Mouse (Mus musculus) gastrocnemius, adult 18-20 months (tissue): Measurements from ENCODE around the gene Rplp0. TPM values are rescaled to one million over a fixed set of nuclear protein-coding genes. Genes with fewer than 3 reads are reported as not detected.
A peak's percentile ranks its signal among the peaks of the same experiment; 100 is the strongest.
"Not testable (repeated sequence)": the region's sequence is repeated elsewhere in the genome, so short reads cannot be mapped to it uniquely, and the experiment has no call there.

Experiments used
- DNase-seq: peaks from one replicate; pipeline ENCODE4 v3.0.0; 2021; ENCODE audit warnings: low spot score
- total RNA-seq, 2 experiments: library from RNA; stranded (reverse); gene quantifications; 2 replicates each; pipeline ENCODE4 v1.2.3; 2021

The Rplp0 gene
- total RNA-seq, 2 experiments from 2014 or later = 617 to 621 TPM

DNA sequence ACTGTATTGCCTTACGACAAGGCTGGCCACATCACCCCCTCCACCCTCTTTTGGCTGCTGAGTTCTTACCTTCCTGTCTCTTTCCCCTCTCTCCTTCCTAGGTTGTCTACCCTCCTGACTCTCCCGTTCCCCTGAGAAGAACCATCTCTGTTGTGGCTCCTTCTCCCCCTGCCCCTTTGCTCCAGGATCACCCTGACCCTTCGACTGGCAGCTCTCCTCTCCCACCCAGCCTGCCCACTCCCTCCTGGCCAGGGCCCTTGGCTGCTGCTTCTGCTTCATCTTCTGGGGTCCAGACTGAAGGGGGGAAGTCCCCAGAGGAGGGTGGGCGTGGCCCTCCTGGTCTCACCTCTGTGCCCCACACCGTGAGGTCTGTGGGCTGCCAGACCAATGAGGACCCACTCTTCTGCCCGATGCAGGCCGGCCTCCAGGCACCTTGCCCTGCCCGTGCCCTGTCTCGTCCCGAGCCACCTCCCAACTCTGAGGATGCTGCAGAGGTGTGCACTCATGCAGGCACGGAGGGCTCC is 8.7 kb upstream of the Rplp0 start:
- DNase-seq = no peak

DNA sequence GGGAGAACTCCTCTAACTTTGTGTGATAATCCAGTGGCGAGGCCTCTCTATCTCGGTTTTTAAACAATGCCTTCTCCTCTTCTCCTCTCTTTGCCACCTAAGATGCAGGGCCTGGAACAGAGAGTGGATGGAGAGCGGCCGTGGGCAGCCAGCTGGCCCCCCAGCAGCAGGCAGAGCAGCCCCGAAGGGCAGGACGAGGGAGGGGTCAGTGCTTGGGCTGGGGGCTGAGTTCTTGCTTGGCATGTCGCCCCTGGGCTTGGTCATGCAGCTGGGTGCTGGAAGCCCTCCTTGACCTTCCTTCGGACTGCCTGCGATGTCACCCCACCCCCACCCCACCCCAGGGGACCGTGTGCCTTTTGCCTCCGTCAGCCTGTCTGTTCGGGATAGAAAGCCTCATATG is 7.9 kb upstream of the Rplp0 start:
- no peak for DNase-seq

GRCm38 (mm10) chr5:115551799-115552198 is 7.5 kb upstream of the Rplp0 start:
- no peak for DNase-seq

DNA sequence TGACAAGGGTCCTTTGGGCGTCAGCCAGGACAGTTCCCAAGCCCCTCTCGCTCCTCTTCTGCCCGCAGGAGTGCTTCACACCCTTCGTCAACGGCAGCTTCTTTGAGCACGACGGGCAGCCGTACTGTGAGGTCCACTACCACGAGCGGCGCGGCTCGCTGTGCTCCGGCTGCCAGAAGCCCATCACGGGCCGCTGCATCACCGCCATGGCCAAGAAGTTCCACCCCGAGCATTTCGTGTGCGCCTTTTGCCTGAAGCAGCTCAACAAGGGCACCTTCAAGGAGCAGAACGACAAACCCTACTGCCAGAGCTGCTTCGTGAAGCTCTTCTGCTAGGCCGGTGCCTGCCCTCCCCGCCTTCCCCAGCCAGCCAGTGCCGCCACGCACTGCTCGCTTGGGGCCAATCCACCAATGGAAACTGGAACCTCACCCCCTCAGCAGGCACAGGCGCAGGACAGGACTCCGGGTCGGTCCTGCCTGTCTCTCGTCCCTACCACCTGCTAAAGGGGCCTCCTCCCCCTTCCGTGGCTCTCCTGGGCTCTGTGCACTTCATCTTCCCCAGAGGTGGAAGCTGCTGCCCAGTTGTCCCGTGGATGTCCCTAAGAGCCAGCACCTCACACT is 5.4 kb upstream of the Rplp0 start:
- no peak for DNase-seq

DNA sequence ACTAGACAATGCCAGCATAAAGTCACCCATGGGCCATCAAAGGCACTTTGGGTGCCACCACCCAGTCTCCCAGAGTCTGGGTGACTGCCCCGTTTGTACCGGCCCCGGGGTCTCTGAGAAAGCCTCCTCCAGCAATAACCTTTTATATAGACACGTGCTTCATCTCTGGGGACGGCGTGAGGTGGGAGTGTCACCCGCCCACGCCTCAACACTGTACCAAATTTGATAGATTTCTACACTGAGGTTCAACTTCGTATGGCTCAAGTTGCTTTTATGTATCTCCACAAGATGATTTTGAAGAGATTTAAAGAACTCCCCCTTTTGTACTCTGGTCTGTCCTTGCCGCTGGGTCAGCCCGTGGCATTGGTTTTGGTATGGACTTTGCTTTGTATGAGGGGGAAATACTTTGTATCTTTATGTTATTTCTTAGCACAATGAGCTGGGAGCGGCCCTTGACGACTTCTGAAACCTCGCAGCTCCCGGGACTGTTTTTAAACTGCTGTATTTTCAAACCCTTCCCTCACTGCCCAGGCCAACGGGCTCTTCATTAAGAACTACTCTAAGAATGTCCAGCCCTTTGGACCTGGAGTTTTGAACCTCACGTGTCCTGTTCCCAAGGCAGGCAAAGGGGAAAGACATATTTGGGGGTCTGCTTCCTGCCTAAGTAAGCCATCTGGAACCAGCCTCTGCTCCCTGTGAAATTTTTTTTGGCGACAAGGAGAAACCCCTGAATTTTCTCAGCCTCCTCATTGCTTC is 4.6 kb upstream of the Rplp0 start:
- no peak for DNase-seq

DNA sequence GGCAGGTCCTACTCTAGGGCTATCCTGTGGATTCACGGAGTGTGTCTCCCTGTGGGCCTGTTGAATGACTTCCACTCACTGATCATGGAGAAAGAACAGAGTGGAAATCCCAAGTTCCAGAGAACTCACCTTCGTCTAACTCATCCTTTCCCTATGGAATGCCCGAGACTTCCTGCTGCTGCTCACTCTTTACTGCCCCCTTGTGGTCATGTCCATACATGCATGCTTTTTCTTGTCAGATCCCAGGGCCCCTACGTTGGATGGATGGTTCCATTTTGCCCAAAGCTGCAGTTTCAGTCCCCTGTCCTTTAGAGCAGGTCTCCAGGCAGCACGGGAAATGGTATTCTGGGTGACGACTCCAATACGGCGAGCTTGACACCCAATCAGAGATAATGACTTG is 3.0 kb upstream of the Rplp0 start:
- DNase-seq = peak; percentile 80

DNA sequence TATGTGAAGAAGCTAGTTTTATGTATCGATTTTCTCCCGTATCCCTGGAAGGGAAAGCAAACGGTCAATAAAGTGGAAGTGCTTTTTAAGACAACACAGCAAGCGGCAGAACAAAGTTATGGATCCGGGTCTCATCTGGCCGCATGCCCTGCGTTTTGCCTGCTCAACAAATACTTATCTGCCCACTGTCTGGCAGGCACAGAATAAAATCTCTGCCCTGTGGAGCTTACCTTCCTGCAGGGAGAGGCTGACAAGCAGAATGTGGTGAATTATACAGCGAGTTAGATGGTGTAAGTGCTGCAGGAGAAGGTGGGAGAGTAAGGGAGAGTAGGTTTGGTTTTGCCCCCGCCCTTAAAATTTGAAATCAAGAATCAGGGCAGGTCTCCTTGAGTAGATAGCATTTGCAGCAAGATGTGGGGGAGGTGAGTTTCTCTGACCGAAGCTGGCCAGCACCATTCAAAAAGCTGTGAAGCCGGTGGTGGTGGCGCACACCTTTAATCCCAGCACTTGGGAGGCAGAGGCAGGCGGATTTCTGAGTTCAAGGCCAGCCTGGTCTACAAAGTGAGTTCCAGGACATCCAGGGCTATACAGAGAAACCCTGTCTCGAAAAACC is 979 bp upstream of the Rplp0 start:
- no peak for DNase-seq

DNA sequence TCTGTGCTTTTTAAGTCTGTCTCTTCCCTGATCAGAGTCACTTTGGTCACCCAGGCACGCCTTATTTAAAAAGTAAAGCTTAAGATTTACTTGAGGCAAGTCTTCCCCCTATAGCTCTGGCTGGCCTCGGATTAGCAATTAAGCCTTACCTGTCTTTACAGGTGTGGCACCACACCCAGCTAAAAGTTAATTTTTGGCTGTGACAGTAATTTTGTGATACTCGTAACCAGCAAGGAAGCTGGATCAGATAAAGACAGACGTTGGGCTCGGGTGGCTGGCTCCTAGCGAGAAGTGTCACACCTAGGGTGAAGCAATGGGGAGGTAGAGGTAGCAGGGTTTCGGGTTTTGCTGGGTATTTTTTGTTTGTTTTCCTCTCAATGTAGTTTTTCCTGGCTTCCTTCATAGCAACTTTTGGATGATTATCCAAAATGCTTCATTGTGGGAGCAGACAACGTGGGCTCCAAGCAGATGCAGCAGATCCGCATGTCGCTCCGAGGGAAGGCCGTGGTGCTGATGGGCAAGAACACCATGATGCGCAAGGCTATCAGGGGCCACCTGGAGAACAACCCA is 1.2 kb downstream of the Rplp0 start:
- DNase-seq = no peak

DNA sequence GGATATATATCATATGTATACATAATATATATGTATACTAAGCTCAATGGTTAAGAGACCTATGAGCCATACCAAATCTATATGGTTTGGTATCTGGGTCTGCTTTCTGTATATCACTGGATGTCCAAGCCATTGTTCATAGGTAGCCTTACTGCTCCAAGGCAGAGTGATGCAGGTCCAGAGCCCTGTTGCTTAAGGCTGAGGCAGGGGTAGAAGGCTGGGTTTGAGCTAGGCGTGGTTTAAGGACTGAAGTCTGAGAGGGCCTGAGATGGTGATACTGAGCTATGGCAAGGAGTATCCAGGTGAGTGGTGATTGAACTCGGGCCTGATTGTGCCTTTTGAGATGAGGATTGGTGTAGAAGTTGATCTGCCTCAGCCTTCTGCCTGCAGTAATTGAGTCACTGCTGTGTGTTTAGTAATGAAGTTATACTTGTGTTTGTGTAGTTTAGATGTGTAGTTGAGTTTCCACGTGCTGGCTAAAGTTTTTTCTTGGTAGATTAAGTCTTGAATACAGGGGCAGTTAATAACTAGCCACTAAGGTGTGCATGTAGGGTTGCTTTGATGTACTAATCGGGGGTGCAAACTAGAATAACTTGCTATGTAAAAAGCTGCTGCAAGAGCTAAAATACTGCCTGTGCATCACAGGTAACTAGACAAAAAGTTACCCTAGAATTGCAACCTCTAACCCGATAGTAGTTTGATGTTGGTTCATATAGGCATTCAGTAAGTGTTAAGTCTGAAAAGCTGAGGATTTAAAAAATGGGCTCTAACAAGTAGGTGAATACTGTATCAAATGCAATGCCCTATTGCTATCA is 4.7 kb downstream of the Rplp0 start:
- DNase-seq = no peak

GRCm38 (mm10) chr5:115564737-115565393 is 5.6 kb downstream of the Rplp0 start, which contains the start of gene Gcn1l1:
Gene Gcn1l1, plus strand, starts transcription at chr5:115565254.
- peak; percentile 68 for DNase-seq

DNA sequence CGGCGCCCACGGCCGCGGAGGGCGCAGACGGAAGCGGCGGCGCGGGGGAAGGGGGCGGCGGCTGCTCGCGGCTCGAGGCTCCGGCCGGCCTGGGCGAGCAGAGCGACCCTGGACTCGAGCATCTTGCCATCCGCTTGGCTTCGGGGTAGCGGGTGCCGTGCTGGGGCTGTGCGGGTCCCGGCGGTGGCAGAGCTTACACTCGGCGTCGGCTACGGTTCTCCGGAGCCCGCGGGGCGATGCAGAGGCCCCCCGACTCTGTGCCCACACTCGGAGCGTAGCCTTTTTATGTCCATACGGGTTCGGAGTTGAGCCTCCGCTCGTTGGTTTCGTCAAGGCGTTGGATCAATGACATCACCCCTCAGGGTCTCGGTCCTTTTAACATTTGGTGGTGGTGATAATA is 6.1 kb downstream of the Rplp0 start:
- DNase-seq = no peak

GRCm38 (mm10) chr5:115568681-115569080 is 9.4 kb downstream of the Rplp0 start:
- no peak for DNase-seq

- DNase-seq = no peak
These were observed 10.0 kb downstream of the Rplp0 start for GRCm38 (mm10) chr5:115569308-115569707.

DNA sequence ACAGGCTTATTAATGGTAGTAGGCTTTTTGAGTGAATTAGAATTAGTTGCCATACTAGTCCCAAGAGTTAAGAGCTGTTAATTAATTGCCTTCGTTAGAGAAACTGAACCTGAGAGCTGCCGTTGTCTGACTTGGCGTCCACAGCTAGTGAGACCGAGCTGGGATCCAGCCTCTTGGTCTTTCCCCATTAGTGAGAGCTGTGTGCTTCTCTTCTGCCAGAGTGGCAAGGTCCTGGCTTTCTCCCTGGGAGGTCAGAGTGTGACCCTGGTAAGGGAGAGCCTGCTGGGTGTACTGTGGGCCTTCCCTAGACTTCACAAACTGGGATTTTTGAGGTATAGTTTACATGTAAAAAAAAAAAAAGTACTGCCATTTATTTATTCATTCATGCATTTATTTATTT is 10.5 kb downstream of the Rplp0 start:
- DNase-seq = no peak

GRCm38 (mm10) chr5:115571086-115571485 is 11.8 kb downstream of the Rplp0 start:
- DNase-seq = no peak

GRCm38 (mm10) chr5:115572679-115573535 is 13.6 kb downstream of the Rplp0 start:
- DNase-seq = no peak

GRCm38 (mm10) chr5:115574992-115575391 is 15.7 kb downstream of the Rplp0 start:
- DNase-seq = peak; percentile 63

GRCm38 (mm10) chr5:115577686-115578085 is 18.4 kb downstream of the Rplp0 start:
- not testable (repeated sequence) for DNase-seq

DNA sequence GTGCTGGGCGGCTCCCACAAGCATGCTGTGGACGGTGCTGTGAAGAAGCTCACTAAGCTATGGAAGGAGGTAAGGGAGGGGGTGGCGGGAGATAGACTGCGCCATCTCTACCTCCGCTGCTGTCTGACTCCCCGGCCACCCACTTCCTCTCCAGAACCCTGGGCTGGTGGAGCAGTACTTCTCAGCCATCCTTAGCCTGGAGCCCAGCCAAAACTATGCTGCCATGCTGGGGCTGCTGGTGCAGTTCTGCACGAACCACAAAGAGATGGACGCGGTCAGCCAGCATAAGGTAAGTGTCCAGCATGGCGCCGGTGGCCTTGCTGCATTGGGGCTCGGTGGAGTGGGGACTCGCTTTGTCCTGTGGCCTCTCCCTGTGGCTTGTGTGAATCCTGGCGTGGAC is 19.7 kb downstream of the Rplp0 start:
- no peak for DNase-seq

GRCm38 (mm10) chr5:115579363-115579762 is 20.1 kb downstream of the Rplp0 start:
- no peak for DNase-seq
